Mouse (Mus musculus) embryonic facial prominence, embryonic 12.5 days (tissue): ENCODE measurements around the gene 1110032A03Rik. TPM values are rescaled to one million over a fixed set of nuclear protein-coding genes. Genes with fewer than 3 reads are reported as not detected.

Experiments
- ATAC-seq: fragments of 200-750 bp; cut with Nextera tagmentation; 2 replicates; pipeline ENCODE4 v1.8.0; 2017; ENCODE audit not compliant: insufficient number of reproducible peaks, insufficient read depth, low FRiP score, low TSS enrichment
- H3K27ac ChIP-seq: fragments of 300-500 bp; sonication (generic); 2 replicates; pipeline ENCODE4 v1.5.1; 2016; ENCODE audit warnings: mild to moderate bottlenecking
- H3K27me3 ChIP-seq: fragments of 300-500 bp; sonication (generic); 2 replicates; pipeline ENCODE4 v1.6.1; 2016; ENCODE audit warnings: mild to moderate bottlenecking, moderate library complexity
- H3K36me3 ChIP-seq: fragments of 300-500 bp; sonication (generic); 2 replicates; pipeline ENCODE4 v1.6.1; 2016; ENCODE audit warnings: mild to moderate bottlenecking
- H3K4me1 ChIP-seq: fragments of 300-500 bp; sonication (generic); 2 replicates; pipeline ENCODE4 v1.6.1; 2016
- H3K4me2 ChIP-seq: fragments of 300-500 bp; sonication (generic); replicated peaks from 2 replicates; pipeline ENCODE4 v1.6.1; 2016; ENCODE audit warnings: mild to moderate bottlenecking, moderate library complexity
- H3K4me3 ChIP-seq: fragments of 300-500 bp; sonication (generic); 2 replicates; pipeline ENCODE4 v1.5.1; 2016; ENCODE audit warnings: mild to moderate bottlenecking
- H3K9ac ChIP-seq: fragments of 300-500 bp; sonication (generic); 2 replicates; pipeline ENCODE4 v1.6.1; 2016; ENCODE audit warnings: mild to moderate bottlenecking, moderate library complexity
- H3K9me3 ChIP-seq: fragments of 300-500 bp; sonication (generic); 2 replicates; pipeline ENCODE4 v1.6.1; 2016; ENCODE audit warnings: mild to moderate bottlenecking, moderate library complexity
- WGBS: fragments of 180-500 bp; shearing (Covaris S2); methylation state at CpG from one replicate; pipeline ENCODE4 v1.1.7; 2016; 5-methylcytosine and 5-hydroxymethylcytosine counted together
- polyA plus RNA-seq: library from polyadenylated mRNA; unstranded; fragments of >200 nt; fragmentation: Nextera tagmentation; extraction: Ambion mirVana; gene quantifications from 2 replicates; pipeline ENCODE4 v1.2.1, GENCODE M21; 2016

The 1110032A03Rik gene
- polyA plus RNA-seq, 1 experiment from 2014 or later: 31.5 TPM

- H3K4me2 ChIP-seq: no peak overlapping the region
- no peaks in the 10 kb centered on the region for H3K9me3 ChIP-seq
- no peak overlapping the region for H3K4me3 ChIP-seq
- H3K9ac ChIP-seq: no peak overlapping the region
- WGBS: 81% methylated on average over 6 of the region's 6 CpGs
- peaks cover 70% of the 10 kb centered on the region for H3K36me3 ChIP-seq
- no peaks in the 10 kb centered on the region for H3K4me1 ChIP-seq
- no peaks in the 10 kb centered on the region for H3K27me3 ChIP-seq
- no peak overlapping the region for H3K27ac ChIP-seq
- no peak for ATAC-seq
Observed at GRCm38 (mm10) chr9:50808471-50808870, 33.2 kb upstream of the 1110032A03Rik start.

GRCm38 (mm10) chr9:50803055-50803671 is 27.8 kb upstream of the 1110032A03Rik start:
- Histone ChIP-seq H3K4me1 (no peaks in the 10 kb centered on the region), H3K9me3 (no peaks in the 10 kb centered on the region), H3K27ac (no peak overlapping the region), H3K9ac (no peak overlapping the region), H3K27me3 (no peaks in the 10 kb centered on the region), H3K4me2 (no peak overlapping the region), H3K36me3 (peaks cover 69% of the 10 kb centered on the region), H3K4me3 (no peak overlapping the region)
- no peak for ATAC-seq
- 86% methylated on average over 7 of the region's 7 CpGs for WGBS

- Histone ChIP-seq H3K27ac (no peak overlapping the region), H3K9ac (no peak overlapping the region), H3K9me3 (no peaks in the 10 kb centered on the region), H3K4me3 (no peak overlapping the region), H3K4me2 (no peak overlapping the region), H3K4me1 (no peaks in the 10 kb centered on the region), H3K27me3 (no peaks in the 10 kb centered on the region), H3K36me3 (peaks cover 57% of the 10 kb centered on the region)
- 69% methylated on average over 2 of the region's 2 CpGs for WGBS
- no peak for ATAC-seq
Observed at GRCm38 (mm10) chr9:50800985-50801384, 25.7 kb upstream of the 1110032A03Rik start.

GRCm38 (mm10) chr9:50798368-50798767 is 23.0 kb upstream of the 1110032A03Rik start:
- Histone ChIP-seq H3K9me3 (no peaks in the 10 kb centered on the region), H3K27ac (no peak overlapping the region), H3K4me2 (no peak overlapping the region), H3K4me1 (no peaks in the 10 kb centered on the region), H3K9ac (no peak overlapping the region), H3K4me3 (no peak overlapping the region), H3K27me3 (no peaks in the 10 kb centered on the region), H3K36me3 (peaks cover 51% of the 10 kb centered on the region)
- no peak for ATAC-seq
- 84% methylated on average over 5 of the region's 5 CpGs for WGBS

GRCm38 (mm10) chr9:50797641-50798040 is 22.3 kb upstream of the 1110032A03Rik start:
- Histone ChIP-seq H3K4me1 (no peaks in the 10 kb centered on the region), H3K4me2 (no peak overlapping the region), H3K9me3 (no peaks in the 10 kb centered on the region), H3K27ac (no peak overlapping the region), H3K36me3 (peaks cover 46% of the 10 kb centered on the region), H3K4me3 (no peak overlapping the region), H3K27me3 (no peaks in the 10 kb centered on the region), H3K9ac (no peak overlapping the region)
- no peak for ATAC-seq
- 91% methylated on average over 7 of the region's 7 CpGs for WGBS

GRCm38 (mm10) chr9:50796776-50797175 is 21.5 kb upstream of the 1110032A03Rik start:
- no peak overlapping the region for H3K4me3 ChIP-seq
- no peak overlapping the region for H3K27ac ChIP-seq
- H3K4me2 ChIP-seq: no peak overlapping the region
- H3K4me1 ChIP-seq: no peaks in the 10 kb centered on the region
- 90% methylated on average over 8 of the region's 8 CpGs for whole genome bisulfite sequencing
- no peaks in the 10 kb centered on the region for H3K9me3 ChIP-seq
- peaks cover 47% of the 10 kb centered on the region for H3K36me3 ChIP-seq
- H3K9ac ChIP-seq: no peak overlapping the region
- no peaks in the 10 kb centered on the region for H3K27me3 ChIP-seq
- no peak for ATAC-seq

GRCm38 (mm10) chr9:50795266-50795665 is 19.9 kb upstream of the 1110032A03Rik start:
- H3K36me3 ChIP-seq: peaks cover 47% of the 10 kb centered on the region
- 92% methylated on average over 3 of the region's 3 CpGs for WGBS
- ATAC-seq: no peak

GRCm38 (mm10) chr9:50782155-50782554 is 6.8 kb upstream of the 1110032A03Rik start:
- 72% methylated on average over 2 of the region's 2 CpGs for WGBS
- Histone ChIP-seq H3K4me1 (no peaks in the 10 kb centered on the region), H3K27me3 (no peaks in the 10 kb centered on the region), H3K36me3 (peaks cover 74% of the 10 kb centered on the region), H3K27ac (no peak overlapping the region), H3K9me3 (no peaks in the 10 kb centered on the region), H3K4me2 (no peak overlapping the region), H3K4me3 (no peak overlapping the region), H3K9ac (no peak overlapping the region)
- ATAC-seq: no peak

More at GRCm38 (mm10) chr9:50795266-50795665, 19.9 kb upstream of the 1110032A03Rik start:
- Histone ChIP-seq H3K4me2 (no peak overlapping the region), H3K27ac (no peak overlapping the region), H3K4me3 (no peak overlapping the region), H3K9ac (no peak overlapping the region), H3K9me3 (no peaks in the 10 kb centered on the region), H3K27me3 (no peaks in the 10 kb centered on the region), H3K4me1 (no peaks in the 10 kb centered on the region)

GRCm38 (mm10) chr9:50776162-50776760 is 941 bp upstream of the 1110032A03Rik start:
- ATAC-seq: no peak
- Histone ChIP-seq H3K36me3 (peaks cover 32% of the 10 kb centered on the region), H3K4me1 (peaks cover 14% of the 10 kb centered on the region), H3K9me3 (no peaks in the 10 kb centered on the region), H3K4me2 (peak overlapping the region; percentile 56), H3K9ac (peak overlapping the region; percentile 91), H3K27me3 (no peaks in the 10 kb centered on the region), H3K27ac (no peak overlapping the region), H3K4me3 (peak overlapping the region; percentile 85)
- WGBS: 65% methylated on average over 11 of the region's 11 CpGs

GRCm38 (mm10) chr9:50775662-50776126 is 374 bp upstream of the 1110032A03Rik start:
- H3K4me1 ChIP-seq: peaks cover 14% of the 10 kb centered on the region
- no peaks in the 10 kb centered on the region for H3K9me3 ChIP-seq
- ATAC-seq: peak; percentile 68; the same call in 1 of the 2 replicates
- H3K27ac ChIP-seq: peak overlapping the region; percentile 89
- H3K9ac ChIP-seq: peak overlapping the region; percentile 91
- H3K4me3 ChIP-seq: peak overlapping the region; percentile 85
- peaks cover 26% of the 10 kb centered on the region for H3K36me3 ChIP-seq
- WGBS: under 1% methylated on average over 30 of the region's 30 CpGs
- H3K27me3 ChIP-seq: no peaks in the 10 kb centered on the region
- H3K4me2 ChIP-seq: peak overlapping the region; percentile 56

- 76% methylated on average over 4 of the region's 4 CpGs for WGBS
- no peaks in the 10 kb centered on the region for H3K9me3 ChIP-seq
- H3K4me2 ChIP-seq: peak overlapping the region; percentile 56
- peaks cover 14% of the 10 kb centered on the region for H3K4me1 ChIP-seq
- H3K9ac ChIP-seq: no peak overlapping the region
- no peak overlapping the region for H3K27ac ChIP-seq
- H3K4me3 ChIP-seq: peak overlapping the region; percentile 85; the same call in 1 of the 2 replicates
- ATAC-seq: no peak
- H3K27me3 ChIP-seq: no peaks in the 10 kb centered on the region
- H3K36me3 ChIP-seq: peaks cover 11% of the 10 kb centered on the region
Observed at GRCm38 (mm10) chr9:50774026-50774462, 1.3 kb downstream of the 1110032A03Rik start.

- peaks cover 9% of the 10 kb centered on the region for H3K4me1 ChIP-seq
- 87% methylated on average over 2 of the region's 2 CpGs for WGBS
- no peaks in the 10 kb centered on the region for H3K9me3 ChIP-seq
- no peak overlapping the region for H3K27ac ChIP-seq
- H3K4me3 ChIP-seq: no peak overlapping the region
- no peak for ATAC-seq
- H3K36me3 ChIP-seq: peaks cover 2% of the 10 kb centered on the region; the same call in 1 of the 2 replicates
- H3K4me2 ChIP-seq: no peak overlapping the region
- no peak overlapping the region for H3K9ac ChIP-seq
- H3K27me3 ChIP-seq: no peaks in the 10 kb centered on the region
Observed at GRCm38 (mm10) chr9:50770011-50770410, 5.3 kb downstream of the 1110032A03Rik start.
